Mouse (Mus musculus) stomach, postnatal 0 days (tissue): ENCODE measurements at regions not wholly inside any gene's neighbourhood (a gene's known extent, or its start where the extent isn't known, plus 50 kb on each side); places are given as distances from the start of the nearest gene placed in this dataset.

Experiments used
- ATAC-seq: fragments of 200-750 bp; cut with Nextera tagmentation; 2 replicates; pipeline ENCODE4 v1.8.0; 2017; ENCODE audit not compliant: low FRiP score, low TSS enrichment
- DNase-seq: peaks from one replicate; pipeline ENCODE4 v3.0.0-alpha.2; 2016; ENCODE audit warnings: low spot score
- H3K27ac ChIP-seq: fragments of 300-500 bp; sonication (generic); replicated peaks from 2 replicates; pipeline ENCODE4 v1.5.1; 2014; ENCODE audit warnings: mild to moderate bottlenecking, control low read depth
- H3K27me3 ChIP-seq: fragments of 300-500 bp; sonication (generic); 2 replicates; pipeline ENCODE4 v1.6.1; 2014; ENCODE audit warnings: low read length; ENCODE audit not compliant: control insufficient read depth, insufficient read depth
- H3K36me3 ChIP-seq: fragments of 300-500 bp; sonication (generic); 2 replicates; pipeline ENCODE4 v1.6.1; 2014; ENCODE audit warnings: low read length, mixed read lengths; ENCODE audit not compliant: control insufficient read depth, insufficient read depth
- H3K4me1 ChIP-seq: fragments of 300-500 bp; sonication (generic); replicated peaks from 2 replicates; pipeline ENCODE4 v1.6.1; 2014; ENCODE audit warnings: antibody characterized with exemption; ENCODE audit not compliant: control insufficient read depth, insufficient read depth
- H3K4me2 ChIP-seq: fragments of 300-500 bp; sonication (generic); replicated peaks from 2 replicates; pipeline ENCODE4 v1.6.1; 2014; ENCODE audit warnings: low read depth, mild to moderate bottlenecking, control low read depth, moderate library complexity
- H3K4me3 ChIP-seq: fragments of 300-500 bp; sonication (generic); 2 replicates; pipeline ENCODE4 v1.5.1; 2014; ENCODE audit warnings: low read depth, low read length, control low read depth
- H3K9ac ChIP-seq: fragments of 300-500 bp; sonication (generic); 2 replicates; pipeline ENCODE4 v1.6.1; 2014; ENCODE audit warnings: mild to moderate bottlenecking, low read length, control low read depth, mixed read lengths
- H3K9me3 ChIP-seq: fragments of 300-500 bp; sonication (generic); 2 replicates; pipeline ENCODE4 v1.6.1; 2016; ENCODE audit warnings: low read length; ENCODE audit not compliant: control insufficient read depth
- CTCF ChIP-seq: IDR thresholded peaks from 2 replicates; pipeline ENCODE4 v1.5.1; 2016; ENCODE audit warnings: antibody characterized with exemption, low read depth, mild to moderate bottlenecking, moderate library complexity
- EP300 ChIP-seq: optimal IDR thresholded peaks from 2 replicates; pipeline ENCODE3; 2016; ENCODE audit warnings: antibody characterized with exemption
- WGBS: fragments of 180-500 bp; shearing (Covaris S2); extraction: QIAGEN DNeasy Blood & Tissue Kit; methylation state at CpG from one replicate; pipeline ENCODE4 v1.1.7; 2014; 5-methylcytosine and 5-hydroxymethylcytosine counted together

DNA sequence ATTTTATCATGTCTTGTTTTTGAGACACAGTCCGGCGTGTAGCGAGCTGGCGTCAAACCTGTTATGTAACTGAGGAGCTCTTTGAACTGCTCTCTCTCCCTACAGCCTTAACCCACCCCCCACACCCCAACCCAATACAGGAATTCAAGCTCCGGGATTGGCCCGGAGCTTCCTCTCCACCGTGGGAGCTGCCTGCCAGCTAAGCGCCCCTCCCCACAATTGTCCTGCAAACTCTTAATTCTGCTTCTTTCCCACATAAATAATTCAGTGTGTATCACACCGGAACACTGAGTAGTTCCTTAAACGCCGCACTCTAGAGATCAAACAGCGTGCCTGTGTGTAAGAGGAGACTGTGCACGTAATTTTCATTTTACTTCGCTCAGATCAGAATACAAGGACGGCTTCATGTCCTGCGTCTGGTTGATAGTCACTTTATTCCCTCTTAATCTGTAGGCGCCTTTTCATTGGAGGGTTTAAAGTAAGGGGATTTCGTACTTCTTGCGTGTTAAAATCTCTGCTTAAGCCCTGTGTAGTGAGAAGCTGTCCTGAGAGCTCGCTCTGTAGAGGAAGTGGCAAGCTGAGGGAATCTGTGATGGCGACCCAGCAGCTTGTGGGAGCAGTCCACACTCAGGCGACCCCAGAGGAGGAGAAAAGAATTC is 95.3 kb upstream of the Pabpc6 start:
- peak overlapping the region; percentile 23; the same call in 1 of the 2 replicates for H3K9ac ChIP-seq
- no peaks in the 10 kb centered on the region for H3K36me3 ChIP-seq
- H3K27me3 ChIP-seq, result no peaks in the 10 kb centered on the region
- TF ChIP-seq CTCF (no peak), EP300 (no peak)
- WGBS, result 2% methylated on average over 22 of the region's 22 CpGs
- 0 out of 2 replicates have a peak overlapping the region, but pooled peaks have one; percentile 1 for H3K27ac ChIP-seq
- H3K4me1 ChIP-seq, result no peaks in the 10 kb centered on the region
- DNase-seq, result peak; percentile 37
- no peak for ATAC-seq
- peak overlapping the region; percentile 39 for H3K4me3 ChIP-seq
- H3K4me2 ChIP-seq, result peak overlapping the region; percentile 72
- H3K9me3 ChIP-seq, result no peaks in the 10 kb centered on the region

DNA sequence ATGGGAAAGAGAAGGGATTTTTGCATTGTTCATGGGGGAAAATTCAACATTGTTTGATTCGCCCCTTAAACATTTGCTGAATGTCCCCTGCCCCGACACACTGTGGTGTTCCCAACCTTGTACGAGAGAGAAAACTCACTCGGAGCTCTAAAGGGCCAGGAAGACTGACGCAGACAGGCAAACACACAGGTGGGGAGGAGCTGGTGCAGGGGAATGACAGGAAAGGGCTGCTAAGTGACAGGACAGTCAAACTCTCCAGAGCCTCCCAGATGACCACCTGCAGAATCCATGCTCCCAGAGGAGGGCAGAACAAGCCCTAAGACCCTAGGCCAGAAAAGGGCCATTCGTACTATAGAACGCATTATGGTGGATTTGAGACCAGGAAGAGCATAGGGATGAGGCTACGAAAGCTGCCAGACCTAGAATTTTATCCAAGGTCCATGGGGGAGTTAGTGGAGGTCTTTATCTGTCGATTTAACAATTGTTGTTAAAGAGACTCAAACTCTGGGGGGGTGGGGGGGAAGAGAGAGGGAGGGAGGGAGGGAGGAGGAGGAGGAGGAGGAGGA is 94.6 kb upstream of the Pabpc6 start:
- no peak overlapping the region for H3K27ac ChIP-seq
- WGBS, result 25% methylated on average over 8 of the region's 9 CpGs
- no peak overlapping the region for H3K9ac ChIP-seq
- no peak for TF ChIP-seq CTCF
- no peak for TF ChIP-seq EP300
- H3K4me1 ChIP-seq, result no peaks in the 10 kb centered on the region
- ATAC-seq (no peak), DNase-seq (peak; percentile 19)
- peak overlapping the region; percentile 43 for H3K4me2 ChIP-seq
- H3K27me3 ChIP-seq, result no peaks in the 10 kb centered on the region
- no peaks in the 10 kb centered on the region for H3K9me3 ChIP-seq
- H3K36me3 ChIP-seq, result no peaks in the 10 kb centered on the region
- H3K4me3 ChIP-seq, result peak overlapping the region; percentile 8; the same call in 1 of the 2 replicates

DNA sequence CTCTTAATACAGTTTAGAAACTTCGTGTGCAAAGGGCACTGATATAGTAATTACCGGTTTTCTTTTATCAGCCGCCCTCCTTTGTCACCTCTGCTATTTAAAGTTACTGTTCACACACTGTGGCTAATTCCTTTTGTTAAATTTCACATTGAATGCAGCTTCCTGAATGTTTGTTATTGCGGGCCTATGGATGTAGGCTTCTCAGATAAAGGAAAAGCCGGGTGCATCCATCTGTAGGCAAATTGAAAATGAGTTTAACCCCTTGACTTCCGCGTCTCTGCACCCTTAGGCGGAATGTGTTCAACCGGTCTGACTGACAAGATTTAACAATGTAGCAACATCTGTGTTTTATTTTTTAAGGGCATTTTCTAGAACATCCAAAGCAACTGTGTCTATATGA is 93.6 kb upstream of the Pabpc6 start:
- Histone ChIP-seq H3K36me3 (no peaks in the 10 kb centered on the region), H3K4me3 (no peak overlapping the region), H3K4me1 (no peaks in the 10 kb centered on the region), H3K9ac (no peak overlapping the region), H3K9me3 (no peaks in the 10 kb centered on the region), H3K4me2 (no peak overlapping the region), H3K27ac (no peak overlapping the region), H3K27me3 (no peaks in the 10 kb centered on the region)
- ATAC-seq, result no peak
- WGBS, result 54% methylated on average over 9 of the region's 9 CpGs
- TF ChIP-seq EP300, result no peak
- no peak for TF ChIP-seq CTCF
- DNase-seq, result peak; percentile 8

DNA sequence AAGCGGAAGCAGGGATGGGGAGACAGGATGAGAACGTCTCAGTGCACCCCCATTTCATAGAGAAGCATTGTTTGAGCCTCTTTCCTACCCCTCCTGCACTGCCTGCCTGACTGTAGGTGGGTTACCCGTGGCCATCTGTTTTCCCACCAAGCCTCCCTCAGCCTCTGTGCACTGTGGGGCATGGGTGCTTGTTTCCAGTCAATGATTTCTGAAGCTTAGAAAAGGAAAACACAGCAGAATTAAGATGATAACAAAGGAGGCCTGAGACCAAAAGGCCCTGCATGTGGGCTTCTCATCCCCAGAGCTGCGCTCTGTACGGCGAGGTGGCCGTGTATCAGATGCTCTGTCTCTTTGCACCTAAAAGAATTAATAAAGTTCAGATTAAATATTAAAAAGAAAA is 92.9 kb upstream of the Pabpc6 start:
- 80% methylated on average over 7 of the region's 7 CpGs for WGBS
- no peaks in the 10 kb centered on the region for H3K4me1 ChIP-seq
- DNase-seq (no peak), ATAC-seq (no peak)
- no peaks in the 10 kb centered on the region for H3K36me3 ChIP-seq
- H3K4me3 ChIP-seq, result no peak overlapping the region
- H3K9me3 ChIP-seq, result no peaks in the 10 kb centered on the region
- H3K27ac ChIP-seq, result no peak overlapping the region
- no peaks in the 10 kb centered on the region for H3K27me3 ChIP-seq
- H3K4me2 ChIP-seq, result no peak overlapping the region
- TF ChIP-seq CTCF (no peak), EP300 (no peak)
- H3K9ac ChIP-seq, result no peak overlapping the region

DNA sequence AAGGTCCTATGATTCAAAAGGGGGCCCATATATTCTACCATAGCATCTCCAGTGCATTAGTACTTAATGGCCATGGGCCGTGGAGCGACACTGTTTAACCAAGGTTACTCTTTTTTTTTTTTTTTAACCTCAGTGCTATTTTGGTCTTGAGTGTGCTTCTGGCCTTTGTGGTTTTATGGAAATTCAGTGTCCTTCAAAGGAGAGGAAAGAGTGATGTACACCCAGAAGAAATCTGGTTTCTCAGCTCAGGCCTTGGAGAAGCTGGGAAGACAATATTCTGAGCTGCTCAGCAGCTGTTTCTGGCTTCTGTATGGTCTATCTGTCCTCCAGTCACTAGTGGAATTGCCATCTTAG is 91.2 kb upstream of the Pabpc6 start:
- Histone ChIP-seq H3K36me3 (no peaks in the 10 kb centered on the region), H3K9me3 (no peaks in the 10 kb centered on the region), H3K9ac (no peak overlapping the region), H3K4me3 (no peak overlapping the region), H3K4me1 (no peaks in the 10 kb centered on the region), H3K27me3 (no peaks in the 10 kb centered on the region), H3K27ac (no peak overlapping the region), H3K4me2 (no peak overlapping the region)
- WGBS, result 91% methylated on average over 2 of the region's 2 CpGs
- ATAC-seq (no peak), DNase-seq (no peak)
- TF ChIP-seq EP300 (no peak), CTCF (no peak)

DNA sequence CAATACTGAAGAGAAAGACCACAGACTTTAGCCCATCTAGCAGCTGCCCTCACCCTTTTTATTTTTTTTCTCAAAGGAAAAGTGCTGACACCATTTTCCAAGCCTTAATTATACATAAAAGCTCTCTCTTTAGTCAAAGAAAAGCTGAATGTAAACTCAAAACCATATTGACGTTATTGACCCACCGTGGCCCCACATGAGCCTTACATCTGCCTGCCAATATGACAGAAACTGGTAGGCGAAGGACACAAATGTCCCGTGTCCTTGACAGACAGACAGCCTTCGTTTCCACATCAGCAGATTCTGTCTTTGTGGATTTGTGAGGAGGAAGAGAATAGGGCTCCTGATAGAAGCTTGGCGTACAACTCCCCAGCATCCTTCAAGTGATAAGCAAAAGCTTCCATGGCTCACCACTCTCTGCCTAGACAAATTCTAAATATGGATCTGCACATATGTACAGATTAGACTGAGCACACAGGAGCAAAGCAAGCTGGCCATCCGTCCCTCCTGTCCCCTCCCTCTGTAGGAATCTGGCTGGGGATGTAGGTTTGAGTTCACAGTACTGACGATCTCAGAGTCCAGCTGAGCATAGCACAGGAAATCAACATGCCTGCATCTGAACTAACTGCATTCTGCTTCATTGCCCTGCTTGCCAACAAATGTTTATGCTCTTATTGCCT is 90.6 kb upstream of the Pabpc6 start:
- Histone ChIP-seq H3K4me3 (no peak overlapping the region), H3K4me2 (no peak overlapping the region), H3K4me1 (no peaks in the 10 kb centered on the region), H3K27me3 (no peaks in the 10 kb centered on the region), H3K9me3 (no peaks in the 10 kb centered on the region), H3K27ac (no peak overlapping the region), H3K36me3 (no peaks in the 10 kb centered on the region), H3K9ac (no peak overlapping the region)
- TF ChIP-seq EP300, result no peak
- TF ChIP-seq CTCF, result no peak
- DNase-seq (peak; percentile 9), ATAC-seq (no peak)
- 62% methylated on average over 8 of the region's 8 CpGs for WGBS
